Mouse (Mus musculus): ENCODE measurements around the gene Gm44805. TPM values are rescaled to one million over a fixed set of nuclear protein-coding genes. Genes with fewer than 3 reads are reported as not detected.

Gene Gm44805
- polyA plus RNA-seq, 1 experiment, result not detected

GRCm38 (mm10) chr7:19716822-19717221, 35.6 kb upstream of the Gm44805 start:
- no peak overlapping the region for H3K4me3 ChIP-seq (ENCODE audit: insufficient read depth, low read depth, low read length)
- no peaks in the 10 kb centered on the region; the same call in 1 of the 2 replicates for H3K4me1 ChIP-seq (ENCODE audit: control insufficient read depth, insufficient read depth, low read length)
- no peaks in the 10 kb centered on the region for H3K27me3 ChIP-seq (replicated peaks; ENCODE audit: control insufficient read depth, insufficient read depth, low read length)
- WGBS, result 85% methylated on average over 2 of the region's 2 CpGs
- TF ChIP-seq CTCF (conservative IDR thresholded peaks at IDR 0.05; ENCODE audit: insufficient read depth, insufficient read length, low read depth, low read length), result no peak
- TF ChIP-seq POLR2A (IDR thresholded peaks at IDR 0.05; ENCODE audit: low read depth, low read length), result no peak
- no peak overlapping the region for H3K27ac ChIP-seq (ENCODE audit: insufficient read depth, low read depth, low read length)
- no peaks in the 10 kb centered on the region for H3K36me3 ChIP-seq (ENCODE audit: control insufficient read depth, insufficient read depth, low read length)
- DNase-seq, result no peak

DNA sequence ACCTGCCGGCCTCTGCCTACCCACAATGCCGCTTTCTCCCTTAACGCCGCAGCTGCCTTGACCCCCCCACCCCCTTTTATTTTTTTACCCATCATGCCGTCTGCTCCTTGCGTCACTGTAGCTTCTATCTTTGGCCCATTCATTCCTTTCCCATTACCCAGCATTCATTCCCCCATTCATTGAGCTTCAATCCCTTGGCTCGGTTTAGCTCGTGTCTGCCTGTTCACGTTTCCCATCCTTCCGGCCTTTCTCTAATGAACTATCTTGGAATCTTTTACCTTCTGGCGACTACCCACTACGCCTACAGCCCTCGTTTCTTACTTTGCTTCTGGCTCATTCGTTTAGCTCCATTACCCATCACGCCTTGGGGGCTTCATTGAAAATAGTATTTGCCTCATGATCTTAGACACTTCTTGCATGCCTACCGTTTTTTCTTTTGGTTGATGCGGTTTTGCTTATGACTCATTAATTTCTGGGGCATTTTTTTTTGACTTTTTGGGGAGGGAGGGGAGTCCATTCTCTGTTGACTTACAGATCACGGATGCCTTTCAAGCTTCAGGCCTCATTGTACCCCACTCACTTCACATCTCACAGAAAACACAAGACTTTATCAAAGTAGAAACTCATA, 34.9 kb upstream of the Gm44805 start:
- TF ChIP-seq CTCF (conservative IDR thresholded peaks at IDR 0.05; ENCODE audit: insufficient read depth, insufficient read length, low read depth, low read length) (no peak), POLR2A (IDR thresholded peaks at IDR 0.05; ENCODE audit: low read depth, low read length) (no peak)
- H3K27me3 ChIP-seq (replicated peaks; ENCODE audit: control insufficient read depth, insufficient read depth, low read length), result no peaks in the 10 kb centered on the region
- peak overlapping the region; percentile 79 for H3K27ac ChIP-seq (ENCODE audit: insufficient read depth, low read depth, low read length)
- WGBS, result 5% methylated on average over 18 of the region's 18 CpGs
- H3K4me3 ChIP-seq (ENCODE audit: insufficient read depth, low read depth, low read length), result peak overlapping the region; percentile 46
- no peaks in the 10 kb centered on the region for H3K36me3 ChIP-seq (ENCODE audit: control insufficient read depth, insufficient read depth, low read length)
- no peak for DNase-seq
- H3K4me1 ChIP-seq (ENCODE audit: control insufficient read depth, insufficient read depth, low read length), result no peaks in the 10 kb centered on the region; the same call in 1 of the 2 replicates

GRCm38 (mm10) chr7:19715239-19716054, 34.2 kb upstream of the Gm44805 start, which contains the start of gene Tomm40:
Gene Tomm40 (minus strand): TSS chr7:19715438.
- Histone ChIP-seq H3K36me3 (ENCODE audit: control insufficient read depth, insufficient read depth, low read length) (no peaks in the 10 kb centered on the region; the same call in 1 of the 2 replicates), H3K27me3 (replicated peaks; ENCODE audit: control insufficient read depth, insufficient read depth, low read length) (no peaks in the 10 kb centered on the region)

GRCm38 (mm10) chr7:19714836-19715235, 33.6 kb upstream of the Gm44805 start:
- H3K36me3 ChIP-seq (ENCODE audit: control insufficient read depth, insufficient read depth, low read length), result no peaks in the 10 kb centered on the region; the same call in 1 of the 2 replicates
- TF ChIP-seq POLR2A (IDR thresholded peaks at IDR 0.05; ENCODE audit: low read depth, low read length), result no peak
- no peak for TF ChIP-seq CTCF (conservative IDR thresholded peaks at IDR 0.05; ENCODE audit: insufficient read depth, insufficient read length, low read depth, low read length)
- peak overlapping the region; percentile 96 for H3K4me3 ChIP-seq (ENCODE audit: insufficient read depth, low read depth, low read length)
- H3K27ac ChIP-seq (ENCODE audit: insufficient read depth, low read depth, low read length), result peak overlapping the region; percentile 83
- under 1% methylated on average over 36 of the region's 39 CpGs for WGBS
- no peak for DNase-seq
- no peaks in the 10 kb centered on the region for H3K27me3 ChIP-seq (replicated peaks; ENCODE audit: control insufficient read depth, insufficient read depth, low read length)
- no peaks in the 10 kb centered on the region; the same call in 1 of the 2 replicates for H3K4me1 ChIP-seq (ENCODE audit: control insufficient read depth, insufficient read depth, low read length)

More at GRCm38 (mm10) chr7:19715239-19716054, 34.2 kb upstream of the Gm44805 start, which contains the start of gene Tomm40:
- TF ChIP-seq POLR2A (IDR thresholded peaks at IDR 0.05; ENCODE audit: low read depth, low read length) (peak; percentile 30), CTCF (conservative IDR thresholded peaks at IDR 0.05; ENCODE audit: insufficient read depth, insufficient read length, low read depth, low read length) (no peak)
- H3K4me3 ChIP-seq (ENCODE audit: insufficient read depth, low read depth, low read length), result peak within 1 kb of the TSS; percentile 96
- H3K27ac ChIP-seq (ENCODE audit: insufficient read depth, low read depth, low read length), result peak within 1 kb of the TSS; percentile 83
- peak; percentile 100 for DNase-seq
- under 1% methylated on average over 59 of the region's 59 CpGs for WGBS
- no peaks in the 10 kb centered on the region; the same call in 1 of the 2 replicates for H3K4me1 ChIP-seq (ENCODE audit: control insufficient read depth, insufficient read depth, low read length)

- no peak for TF ChIP-seq POLR2A (IDR thresholded peaks at IDR 0.05; ENCODE audit: low read depth, low read length)
- TF ChIP-seq CTCF (conservative IDR thresholded peaks at IDR 0.05; ENCODE audit: insufficient read depth, insufficient read length, low read depth, low read length), result no peak
These were observed 32.4 kb upstream of the Gm44805 start for GRCm38 (mm10) chr7:19713598-19713997.

GRCm38 (mm10) chr7:19713196-19713595, 32.0 kb upstream of the Gm44805 start:
- TF ChIP-seq POLR2A (IDR thresholded peaks at IDR 0.05; ENCODE audit: low read depth, low read length) (no peak), CTCF (conservative IDR thresholded peaks at IDR 0.05; ENCODE audit: insufficient read depth, insufficient read length, low read depth, low read length) (peak; percentile 51)
- no peak overlapping the region for H3K4me3 ChIP-seq (ENCODE audit: insufficient read depth, low read depth, low read length)
- WGBS, result 37% methylated on average over 4 of the region's 4 CpGs
- no peaks in the 10 kb centered on the region for H3K27me3 ChIP-seq (replicated peaks; ENCODE audit: control insufficient read depth, insufficient read depth, low read length)
- no peak overlapping the region for H3K27ac ChIP-seq (ENCODE audit: insufficient read depth, low read depth, low read length)
- DNase-seq, result peak; percentile 38
- H3K36me3 ChIP-seq (ENCODE audit: control insufficient read depth, insufficient read depth, low read length), result no peaks in the 10 kb centered on the region; the same call in 1 of the 2 replicates
- H3K4me1 ChIP-seq (ENCODE audit: control insufficient read depth, insufficient read depth, low read length), result no peaks in the 10 kb centered on the region; the same call in 1 of the 2 replicates

More at GRCm38 (mm10) chr7:19713598-19713997, 32.4 kb upstream of the Gm44805 start:
- DNase-seq, result no peak
- no peaks in the 10 kb centered on the region; the same call in 1 of the 2 replicates for H3K36me3 ChIP-seq (ENCODE audit: control insufficient read depth, insufficient read depth, low read length)
- no peak overlapping the region for H3K27ac ChIP-seq (ENCODE audit: insufficient read depth, low read depth, low read length)
- H3K4me1 ChIP-seq (ENCODE audit: control insufficient read depth, insufficient read depth, low read length), result no peaks in the 10 kb centered on the region; the same call in 1 of the 2 replicates
- no peak overlapping the region for H3K4me3 ChIP-seq (ENCODE audit: insufficient read depth, low read depth, low read length)
- WGBS, result 86% methylated on average over 9 of the region's 9 CpGs
- H3K27me3 ChIP-seq (replicated peaks; ENCODE audit: control insufficient read depth, insufficient read depth, low read length), result no peaks in the 10 kb centered on the region

Data from kidney, adult 2 months (tissue).